Comparison of ENCODE assay signal across 9 mouse cellular contexts in the genomic region with DNA sequence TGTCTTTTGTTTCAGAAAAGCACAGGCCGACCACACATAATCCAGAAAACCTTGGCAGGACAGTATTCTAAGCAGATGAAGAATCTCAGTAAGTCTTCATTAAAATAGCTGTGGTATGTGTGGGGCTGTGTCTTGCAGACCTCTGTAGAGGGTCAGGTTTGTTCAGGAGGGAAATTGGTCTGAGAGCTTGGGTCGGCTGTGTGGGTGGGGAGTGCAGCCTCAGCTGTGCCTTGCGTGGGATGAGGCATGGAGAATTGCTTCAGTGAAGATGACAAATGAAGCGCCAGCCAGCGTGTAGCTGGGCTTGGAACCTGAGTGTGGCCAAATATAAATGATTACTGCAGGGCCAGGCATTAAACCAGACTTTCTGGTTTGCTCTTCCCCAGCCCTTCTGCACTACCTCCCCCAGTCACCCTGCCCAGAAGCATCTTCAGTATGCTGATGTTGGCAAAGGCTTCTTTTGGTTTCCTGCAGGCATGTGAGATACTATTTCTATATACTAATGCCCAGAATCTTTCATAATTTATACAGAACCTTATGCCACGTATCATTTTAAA.
A peak's percentile ranks its signal among the peaks of the same experiment; 100 is the strongest.
DNase-seq lines count a peak whose midpoint lies in the region; ATAC-seq lines count a peak whose summit lies in the region.
"Had no signal": no experiment of that assay in that cellular context is flagged by ENCODE, and none has a peak within 500 bp of the region (broad histone marks: within the 10 kb centered on the region; RNA-seq: fewer than 3 reads in every experiment).

No protein-coding gene starts in this region.

- 0 out of 2 replicates have a peak, but pooled peaks have one; percentile 21 for ATAC-seq in hindbrain, embryonic 13.5 days (ENCODE audit: low FRiP score)

- H3K9ac ChIP-seq in hindbrain, embryonic 13.5 days = no peak overlapping the region

- no peak overlapping the region for H3K4me2 ChIP-seq in hindbrain, embryonic 13.5 days

- peak; percentile 55 to 70 for DNase-seq in kidney, postnatal 4 days
- no peak for DNase-seq in kidney, adult 11 months
- peak; percentile 15 for DNase-seq in embryo, embryonic 10.5 days (ENCODE audit: low spot score)
- peak; percentile 17 to 75 for DNase-seq in lung, postnatal 4 days
- DNase-seq in right cerebral cortex, postnatal 10 days (ENCODE audit: low spot score in 2 of 2) = no peak
- DNase-seq in limb, embryonic 10.5 days (ENCODE audit: low spot score) = no peak
- DNase-seq: thymus, postnatal 36 days had no signal

- 44% methylated on average over 6 of the region's 6 CpGs for WGBS in hindbrain, embryonic 13.5 days
- 74% methylated on average over 6 of the region's 6 CpGs for WGBS in limb, embryonic 10.5 days

- no peaks in the 10 kb centered on the region for H3K9me3 ChIP-seq in hindbrain, embryonic 13.5 days
- no peaks in the 10 kb centered on the region for H3K9me3 ChIP-seq in limb, embryonic 10.5 days (replicated peaks)

- no peaks in the 10 kb centered on the region for H3K36me3 ChIP-seq in hindbrain, embryonic 13.5 days
- no peaks in the 10 kb centered on the region for H3K36me3 ChIP-seq in limb, embryonic 10.5 days

- peaks cover 12% of the 10 kb centered on the region for H3K4me1 ChIP-seq in hindbrain, embryonic 13.5 days (replicated peaks)
- H3K4me1 ChIP-seq in limb, embryonic 10.5 days = 0 out of 2 replicates have a peak, but pooled peaks cover 3% of the 10 kb centered on the region

- no peaks in the 10 kb centered on the region for H3K27me3 ChIP-seq in hindbrain, embryonic 13.5 days
- H3K27me3 ChIP-seq in limb, embryonic 10.5 days (ENCODE audit: low read depth, poor library complexity, severe bottlenecking) = no peaks in the 10 kb centered on the region

- H3K27ac ChIP-seq in hindbrain, embryonic 13.5 days = peak overlapping the region; percentile 52
- no peak overlapping the region for H3K27ac ChIP-seq in limb, embryonic 10.5 days

- H3K4me3 ChIP-seq in hindbrain, embryonic 13.5 days = no peak overlapping the region
- no peak overlapping the region for H3K4me3 ChIP-seq in limb, embryonic 10.5 days
- H3K4me3 ChIP-seq: erythroblast, embryonic 14.5 days had no signal

Comparison
In these comparisons a context has a peak if more than half of its experiments do, and no peak if none do; other contexts are left out.
1. DNase-seq: peak in kidney, postnatal 4 days (2 of 2), embryo, embryonic 10.5 days (single experiment) and lung, postnatal 4 days (2 of 2); none in kidney, adult 11 months (single experiment), right cerebral cortex, postnatal 10 days (0 of 2) and limb, embryonic 10.5 days (single experiment).